Mouse (Mus musculus) testis, adult 2 months (tissue): ENCODE measurements at regions not wholly inside any gene's neighbourhood (a gene's known extent, or its start where the extent isn't known, plus 50 kb on each side); places are given as distances from the start of the nearest gene placed in this dataset.
A peak's percentile ranks its signal among the peaks of the same experiment; 100 is the strongest.

ENCODE experiments used
- H3K27ac ChIP-seq: fragments of 200-500 bp; 2 replicates; pipeline ENCODE4 v1.5.1; 2012; ENCODE audit warnings: low read depth, low read length; ENCODE audit not compliant: control insufficient read depth, insufficient read depth
- H3K27me3 ChIP-seq: fragments of 200-500 bp; 2 replicates; pipeline ENCODE4 v1.6.1; 2012; ENCODE audit warnings: mild to moderate bottlenecking, low read length, moderate library complexity; ENCODE audit not compliant: control insufficient read depth, insufficient read depth
- H3K36me3 ChIP-seq: fragments of 200-500 bp; 2 replicates; pipeline ENCODE4 v1.6.1; 2012; ENCODE audit warnings: mild to moderate bottlenecking, low read length; ENCODE audit not compliant: control insufficient read depth, insufficient read depth
- H3K4me1 ChIP-seq: fragments of 200-500 bp; 2 replicates; pipeline ENCODE4 v1.6.1; 2012; ENCODE audit warnings: low read length; ENCODE audit not compliant: control insufficient read depth, insufficient read depth
- H3K4me3 ChIP-seq: fragments of 200-500 bp; 2 replicates; pipeline ENCODE4 v1.5.1; 2012; ENCODE audit warnings: low read depth, mild to moderate bottlenecking, low read length, moderate library complexity, mixed read lengths; ENCODE audit not compliant: control insufficient read depth
- CTCF ChIP-seq: fragments of 200-500 bp; IDR thresholded peaks from 2 replicates; pipeline ENCODE4 v1.5.1; 2012; ENCODE audit warnings: low read depth, mild to moderate bottlenecking, inconsistent platforms, low read length, moderate library complexity; ENCODE audit not compliant: control insufficient read depth, insufficient read depth, insufficient replicate concordance
- POLR2A ChIP-seq: fragments of 200-500 bp; IDR thresholded peaks from 2 replicates; pipeline ENCODE4 v1.6.1; 2012; ENCODE audit warnings: low read depth, mild to moderate bottlenecking, inconsistent platforms, low read length, moderate library complexity; ENCODE audit not compliant: control insufficient read depth

DNA sequence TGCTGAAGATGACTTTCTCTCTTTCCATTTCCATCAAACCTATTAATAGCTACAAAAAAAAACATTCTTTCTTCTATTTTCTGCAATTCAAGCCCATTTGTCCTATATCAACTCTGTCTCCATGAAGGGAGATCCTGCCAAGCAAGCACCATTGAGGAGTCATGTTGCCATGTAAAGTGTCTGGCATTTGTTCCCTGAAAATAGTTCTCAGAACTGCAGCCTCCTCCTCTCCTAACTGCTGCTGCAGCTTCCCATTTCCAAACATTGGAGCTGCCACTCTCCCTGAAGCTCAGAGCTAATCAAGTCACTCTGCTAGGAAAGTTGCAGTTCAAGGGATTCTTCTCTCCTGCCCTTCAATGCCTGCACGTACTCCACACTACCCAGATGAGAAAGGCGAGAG lies 151.0 kb upstream of the Aco1 start:
- Histone ChIP-seq H3K27me3 (no peaks in the 10 kb centered on the region), H3K36me3 (no peaks in the 10 kb centered on the region), H3K4me1 (no peaks in the 10 kb centered on the region), H3K4me3 (no peak overlapping the region), H3K27ac (no peak overlapping the region)
- TF ChIP-seq POLR2A (no peak), CTCF (no peak)

DNA sequence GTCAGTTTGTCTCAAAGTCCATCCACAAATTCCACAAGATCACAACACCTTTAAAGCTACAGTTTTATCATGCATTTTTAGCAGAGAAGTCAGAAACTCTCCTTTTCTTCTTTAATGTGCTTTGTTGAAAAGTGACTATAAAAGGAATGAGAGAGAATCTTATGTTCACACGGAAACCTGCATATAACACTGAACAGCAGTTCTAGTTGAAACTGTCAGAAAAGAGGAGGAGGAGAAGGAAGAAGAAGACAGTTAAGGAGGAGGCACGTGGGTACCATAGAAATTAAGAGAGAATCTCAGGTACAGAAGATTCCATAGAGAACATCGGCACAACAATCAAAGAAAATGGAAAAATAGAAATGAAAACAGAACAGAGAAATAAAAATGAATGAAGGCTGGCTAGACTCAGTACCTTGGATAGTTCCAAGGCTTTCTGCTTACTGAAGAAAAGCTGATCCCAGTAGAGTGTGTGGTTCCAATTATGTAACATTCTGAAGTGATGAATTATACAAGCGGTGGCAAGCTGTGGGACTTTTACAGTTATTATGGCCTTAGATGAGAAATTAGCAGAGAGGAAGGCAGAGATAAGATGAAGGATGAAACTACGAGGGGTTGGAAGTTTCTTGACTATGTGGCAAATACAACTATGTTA lies 144.0 kb upstream of the Aco1 start:
- no peaks in the 10 kb centered on the region for H3K36me3 ChIP-seq
- no peaks in the 10 kb centered on the region for H3K4me1 ChIP-seq
- no peak for TF ChIP-seq POLR2A
- no peak for TF ChIP-seq CTCF
- H3K4me3 ChIP-seq = no peak overlapping the region
- no peak overlapping the region for H3K27ac ChIP-seq
- H3K27me3 ChIP-seq = no peaks in the 10 kb centered on the region

DNA sequence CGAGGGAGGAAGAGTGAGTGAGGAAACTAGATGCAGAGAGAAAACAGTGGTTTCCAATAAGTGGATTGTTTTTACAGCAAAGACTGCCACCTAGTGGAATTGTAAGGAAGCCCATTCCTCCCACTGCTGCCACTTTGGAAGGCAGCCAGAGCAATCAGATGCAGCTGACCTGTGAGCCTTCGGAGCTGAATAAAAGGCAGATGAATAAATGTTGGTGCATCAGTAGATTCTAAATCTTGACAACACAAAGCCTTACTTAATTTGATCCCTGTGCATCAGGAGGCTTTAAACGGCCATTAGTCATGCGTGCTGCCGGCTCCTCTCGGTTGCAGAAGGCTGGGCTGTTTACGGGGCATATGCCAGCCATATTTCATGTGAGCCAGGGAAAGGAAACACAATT lies 128.2 kb upstream of the Aco1 start:
- Histone ChIP-seq H3K4me1 (no peaks in the 10 kb centered on the region; the same call in 1 of the 2 replicates), H3K27ac (no peak overlapping the region), H3K36me3 (no peaks in the 10 kb centered on the region), H3K4me3 (no peak overlapping the region), H3K27me3 (no peaks in the 10 kb centered on the region)
- TF ChIP-seq POLR2A (no peak), CTCF (peak; percentile 49; the same call in 1 of the 2 replicates)

DNA sequence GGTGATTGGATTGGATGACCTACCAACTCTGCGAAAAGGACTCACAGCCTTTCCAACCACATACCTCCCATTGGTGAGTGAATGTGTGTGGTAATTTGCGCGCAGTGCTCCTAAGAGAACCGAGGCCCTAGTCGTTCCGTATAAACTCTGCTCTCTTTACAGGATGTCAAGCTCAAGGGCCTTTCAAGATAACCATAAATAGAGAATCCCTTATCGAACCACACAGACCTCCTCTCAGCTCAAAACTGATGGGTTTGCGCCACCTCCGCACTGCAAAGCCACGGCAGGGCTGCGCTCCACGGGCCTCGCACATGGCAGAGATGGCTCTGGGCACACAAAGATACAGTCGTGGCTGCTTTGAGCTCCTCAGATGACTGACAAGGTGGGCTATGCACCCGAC lies 126.0 kb upstream of the Aco1 start:
- H3K27ac ChIP-seq = no peak overlapping the region
- no peaks in the 10 kb centered on the region for H3K36me3 ChIP-seq
- TF ChIP-seq POLR2A (no peak), CTCF (no peak)
- H3K4me3 ChIP-seq = no peak overlapping the region
- H3K4me1 ChIP-seq = no peaks in the 10 kb centered on the region; the same call in 1 of the 2 replicates
- no peaks in the 10 kb centered on the region for H3K27me3 ChIP-seq

DNA sequence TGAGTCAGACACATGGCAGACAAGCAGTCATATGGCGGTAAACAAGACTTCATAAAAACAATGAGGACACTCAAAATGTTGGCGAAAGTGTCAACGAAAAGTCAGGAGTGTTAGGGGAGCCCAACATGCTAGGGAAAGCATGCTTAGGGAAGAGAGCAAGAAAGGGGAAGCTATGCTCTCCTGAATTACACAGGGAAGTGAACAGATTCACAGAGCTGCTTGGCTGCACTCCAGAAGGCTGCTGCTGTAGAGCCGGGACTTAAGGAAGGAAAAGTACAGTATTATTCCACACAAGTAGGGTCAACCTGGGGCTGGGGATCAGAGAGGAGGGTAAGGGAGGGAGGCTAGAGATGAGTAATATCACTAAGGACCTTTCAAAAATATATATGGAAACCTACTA lies 124.7 kb upstream of the Aco1 start:
- Histone ChIP-seq H3K27me3 (no peaks in the 10 kb centered on the region), H3K27ac (no peak overlapping the region), H3K4me1 (no peaks in the 10 kb centered on the region; the same call in 1 of the 2 replicates), H3K4me3 (no peak overlapping the region), H3K36me3 (no peaks in the 10 kb centered on the region)
- TF ChIP-seq CTCF = no peak
- TF ChIP-seq POLR2A = no peak

DNA sequence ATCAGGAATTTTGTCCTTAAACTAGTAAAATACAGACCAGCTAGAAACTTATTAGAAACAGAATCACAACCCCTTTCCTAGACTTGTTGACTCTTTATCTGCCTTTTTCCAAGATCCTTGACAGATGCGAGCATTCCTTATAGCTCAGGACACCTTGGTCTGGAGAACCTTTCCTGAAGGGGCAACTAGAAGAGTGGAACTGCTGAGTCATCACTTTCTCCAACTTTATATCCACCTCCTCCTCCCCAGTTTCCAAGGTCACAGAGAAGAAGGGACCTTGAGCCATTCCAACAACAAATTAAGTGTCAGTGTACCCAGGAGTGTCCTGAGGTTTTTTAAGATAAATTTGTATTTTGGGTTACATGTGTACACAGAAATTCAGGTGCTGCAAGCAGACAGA lies 111.5 kb upstream of the Aco1 start:
- TF ChIP-seq CTCF (no peak), POLR2A (no peak)
- H3K27ac ChIP-seq = no peak overlapping the region
- no peaks in the 10 kb centered on the region for H3K27me3 ChIP-seq
- H3K36me3 ChIP-seq = no peaks in the 10 kb centered on the region
- H3K4me3 ChIP-seq = no peak overlapping the region
- no peaks in the 10 kb centered on the region for H3K4me1 ChIP-seq

DNA sequence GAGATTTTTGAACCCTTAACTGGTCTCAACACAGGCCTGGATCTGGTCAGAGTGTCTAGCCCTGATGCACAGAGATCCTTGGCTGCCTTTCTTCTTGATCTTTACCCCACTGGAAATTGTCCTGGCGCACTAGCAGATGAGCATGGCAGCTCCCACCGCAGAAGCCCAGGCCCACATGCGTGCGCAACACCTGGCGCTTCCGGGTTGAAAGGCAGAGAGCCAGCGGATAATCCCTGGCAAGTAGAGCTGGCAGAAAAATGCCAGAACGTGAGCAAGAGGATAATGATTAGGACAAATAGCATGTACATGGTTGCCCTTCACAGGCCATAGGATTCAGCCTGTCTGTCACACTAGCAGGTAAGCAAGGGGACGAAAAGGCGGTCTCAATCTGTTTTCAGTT lies 95.0 kb upstream of the Aco1 start:
- no peak for TF ChIP-seq POLR2A
- TF ChIP-seq CTCF = no peak
- Histone ChIP-seq H3K27ac (peak overlapping the region; percentile 36; the same call in 1 of the 2 replicates), H3K4me3 (peak overlapping the region; percentile 47), H3K36me3 (no peaks in the 10 kb centered on the region), H3K4me1 (peaks cover 8% of the 10 kb centered on the region), H3K27me3 (no peaks in the 10 kb centered on the region)

DNA sequence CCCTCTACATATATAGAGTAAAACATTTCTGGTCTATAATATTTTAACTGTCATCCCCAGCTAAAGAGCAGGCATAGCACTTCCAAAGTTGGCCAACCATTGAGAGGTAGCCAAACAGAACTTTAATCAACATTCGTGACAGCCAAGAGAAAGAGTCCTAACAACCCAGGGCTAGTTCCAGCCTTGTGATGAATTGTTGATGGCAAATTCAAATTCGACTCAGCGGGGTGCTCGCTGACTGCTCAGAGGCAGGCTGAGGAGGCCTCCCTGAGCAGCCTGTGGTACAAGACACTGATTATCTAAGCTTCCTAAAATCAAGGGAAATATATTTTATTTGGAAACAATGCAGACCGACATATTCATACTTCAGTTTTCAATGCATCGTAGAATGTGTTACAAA lies 93.8 kb upstream of the Aco1 start:
- no peak overlapping the region for H3K27ac ChIP-seq
- H3K4me3 ChIP-seq = no peak overlapping the region
- peaks cover 8% of the 10 kb centered on the region for H3K4me1 ChIP-seq
- TF ChIP-seq CTCF = no peak
- TF ChIP-seq POLR2A = no peak
- no peaks in the 10 kb centered on the region for H3K36me3 ChIP-seq
- no peaks in the 10 kb centered on the region for H3K27me3 ChIP-seq
